Mouse (Mus musculus): ENCODE results near the gene Itpr1.

The Itpr1 gene

GRCm38 (mm10) chr6:108278826-108279630 lies 66.1 kb downstream of the Itpr1 start:
- no peak for DNase-seq (ENCODE audit: low spot score)

DNA sequence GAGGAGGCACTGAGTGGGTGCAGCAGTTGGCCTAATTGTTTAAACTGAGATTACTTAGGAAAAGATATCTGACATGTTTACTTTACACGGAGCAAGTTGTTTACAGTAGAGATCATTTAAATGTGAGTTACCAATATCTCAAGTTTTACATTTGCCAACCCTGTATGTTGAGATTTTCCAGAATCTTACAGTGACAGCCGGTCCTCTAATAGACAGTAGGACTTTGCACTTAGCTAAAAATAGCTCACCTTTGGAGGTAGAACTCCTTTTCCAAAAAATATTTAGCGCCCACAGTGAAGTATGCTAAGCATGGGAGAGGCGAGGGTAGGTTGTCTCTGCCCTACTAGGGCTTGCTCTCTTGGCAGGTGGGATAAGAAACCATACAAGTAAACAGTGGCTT lies 69.2 kb downstream of the Itpr1 start:
- DNase-seq (ENCODE audit: low spot score), result no peak

DNA sequence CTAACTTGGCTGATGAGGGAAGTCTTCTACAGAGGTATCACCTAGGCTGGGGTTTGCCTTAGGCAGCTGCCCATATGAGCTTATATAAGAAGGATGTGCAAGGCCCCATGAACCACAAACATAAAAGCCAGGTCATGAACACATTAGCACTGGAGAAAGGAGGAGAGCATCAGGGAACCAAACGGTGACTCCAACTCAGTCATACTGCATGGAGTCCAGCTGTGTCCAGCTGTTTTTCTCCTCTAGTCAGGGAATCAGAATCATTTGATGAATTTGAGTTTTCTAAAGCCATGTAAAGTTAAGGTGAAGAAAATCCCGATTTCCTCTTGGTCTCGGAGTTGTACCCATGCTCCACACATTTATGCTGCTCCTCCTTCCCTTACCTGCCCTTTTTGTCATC lies 69.7 kb downstream of the Itpr1 start:
- DNase-seq (ENCODE audit: low spot score), result no peak

GRCm38 (mm10) chr6:108284688-108285087 lies 71.8 kb downstream of the Itpr1 start:
- DNase-seq (ENCODE audit: low spot score), result no peak

GRCm38 (mm10) chr6:108288979-108289378 lies 76.1 kb downstream of the Itpr1 start:
- no peak for DNase-seq (ENCODE audit: low spot score)

DNA sequence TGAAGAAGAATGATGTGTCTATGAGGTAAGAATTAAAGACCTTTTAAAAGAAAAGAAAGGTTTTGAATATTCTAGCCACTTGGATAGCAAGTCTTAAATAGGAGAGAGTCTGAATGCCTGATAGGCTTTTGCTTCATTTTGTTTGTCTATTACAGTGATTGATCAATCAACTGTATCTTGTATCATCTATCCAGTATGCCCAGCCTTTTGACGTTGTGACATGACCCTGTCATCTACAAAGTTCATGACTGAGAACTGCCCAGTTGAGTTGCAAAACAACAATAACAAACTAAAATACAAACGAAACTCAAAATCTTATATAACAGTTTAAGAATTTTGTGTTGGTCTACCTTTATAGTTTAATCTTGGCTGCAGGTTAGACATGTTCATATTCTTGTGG lies 78.1 kb downstream of the Itpr1 start:
- DNase-seq (ENCODE audit: low spot score), result no peak

DNA sequence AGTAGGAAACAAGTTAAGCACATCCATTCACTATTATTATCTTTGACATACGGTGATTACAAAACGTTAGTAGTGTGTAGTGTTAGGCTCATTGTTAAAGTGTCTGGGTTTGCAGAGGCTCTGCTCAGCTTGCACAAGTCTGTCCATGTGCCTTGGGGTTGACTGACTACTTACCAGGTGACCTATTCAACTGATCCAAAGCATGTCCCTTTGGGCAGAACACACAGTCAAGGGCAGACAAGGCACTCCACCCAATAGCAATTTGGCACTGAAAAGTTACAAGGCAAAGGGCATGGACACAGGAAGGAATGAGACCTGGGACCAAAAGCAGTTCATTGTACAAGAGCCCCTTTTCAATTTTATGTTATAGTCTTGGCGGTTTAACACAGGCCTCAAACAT lies 78.7 kb downstream of the Itpr1 start:
- DNase-seq (ENCODE audit: low spot score), result no peak

DNA sequence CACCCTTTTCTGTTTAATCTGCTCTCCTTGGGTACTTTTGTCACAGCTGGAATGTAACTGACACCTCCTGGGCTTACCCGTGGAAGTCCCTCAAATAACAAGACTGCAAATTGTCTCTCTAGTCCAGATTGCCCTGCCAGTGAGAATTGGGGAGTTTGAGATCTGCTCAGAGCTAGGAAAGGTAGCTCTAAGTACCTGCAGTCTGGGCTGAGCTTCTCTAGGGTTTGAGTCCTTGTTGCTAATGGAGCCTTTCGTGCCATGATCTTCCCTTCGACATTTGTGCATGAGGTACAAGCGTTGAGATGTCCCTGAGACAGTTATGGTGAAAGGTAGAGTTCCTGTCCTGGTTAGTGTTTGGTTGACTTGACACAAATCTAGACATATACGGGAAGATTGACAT lies 89.0 kb downstream of the Itpr1 start:
- no peak for DNase-seq (ENCODE audit: low spot score)

DNA sequence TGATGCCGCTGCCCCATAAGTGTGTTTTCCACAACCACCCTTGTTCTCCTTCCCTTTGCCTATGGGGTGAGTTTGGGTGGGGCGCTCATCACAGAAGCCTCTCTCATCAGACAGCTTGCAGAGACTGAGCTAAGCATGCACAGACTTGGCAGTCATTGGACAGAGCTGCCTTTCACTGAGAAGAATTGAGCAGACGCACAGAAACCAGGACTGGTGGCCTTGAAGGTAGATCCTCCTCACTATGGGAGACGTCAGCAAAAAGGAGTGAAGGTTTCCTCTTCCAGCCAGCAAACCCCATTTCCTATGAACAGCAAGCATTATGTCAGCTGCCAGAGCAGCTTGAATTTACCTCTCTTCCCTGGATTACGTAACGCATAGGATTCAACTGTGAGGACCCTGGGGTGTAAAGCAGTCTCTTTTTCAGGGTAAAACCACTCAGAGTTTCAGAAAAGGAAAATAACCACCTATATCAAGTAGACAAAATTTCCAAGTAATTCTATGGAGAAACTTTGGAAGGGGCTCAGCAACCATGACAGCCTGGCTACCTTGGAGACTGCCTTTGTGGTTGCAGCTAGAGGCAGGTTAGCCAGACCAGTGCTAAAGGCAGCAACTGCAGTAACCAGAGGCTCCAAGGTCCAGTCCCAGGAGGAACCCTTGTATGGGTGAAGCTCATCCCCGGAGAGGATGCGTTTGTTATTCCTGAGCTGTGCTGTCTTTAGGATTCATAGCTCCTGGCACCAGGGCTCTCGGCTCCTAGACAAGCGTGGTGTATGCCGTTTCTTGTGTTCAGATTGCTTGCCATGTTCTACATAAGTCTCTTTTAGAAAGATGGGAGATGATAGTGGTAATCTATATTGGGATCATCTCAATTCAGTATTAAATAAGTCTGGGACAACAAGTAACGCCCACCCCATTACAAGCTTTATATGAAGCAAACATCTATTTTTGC lies 91.0 kb downstream of the Itpr1 start:
- DNase-seq (ENCODE audit: low spot score), result no peak

DNA sequence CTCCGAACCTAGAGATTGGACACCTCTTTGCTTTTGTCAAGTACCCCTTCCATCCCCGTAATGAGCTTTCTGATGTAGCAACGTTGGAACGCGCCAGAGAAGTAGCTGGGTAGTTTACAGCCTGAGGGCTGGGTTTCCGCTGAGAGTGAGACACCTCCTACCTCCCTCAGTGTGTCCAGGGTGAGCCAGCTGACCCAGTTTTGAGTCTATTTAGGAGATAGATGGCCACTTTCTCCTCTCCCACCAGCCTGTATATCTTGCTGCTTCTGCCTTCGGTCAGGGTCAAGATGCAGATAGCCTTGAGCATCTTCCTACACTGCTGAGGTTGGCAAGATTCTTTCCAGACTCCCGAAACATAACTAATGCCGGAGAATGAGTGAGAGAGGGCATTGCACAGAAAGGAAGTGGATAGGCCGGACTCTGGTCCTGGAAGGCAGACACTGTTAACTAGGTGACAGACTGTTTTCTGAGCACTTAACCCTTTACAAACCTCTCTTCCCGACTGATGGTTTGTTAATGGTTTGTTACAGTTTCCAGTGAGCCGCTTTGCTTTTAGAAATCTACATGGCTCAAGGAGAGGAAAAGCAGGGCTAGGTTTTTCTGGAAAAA lies 92.4 kb downstream of the Itpr1 start:
- peak; percentile 35 for DNase-seq (ENCODE audit: low spot score)

GRCm38 (mm10) chr6:108306240-108306639 lies 93.3 kb downstream of the Itpr1 start:
- DNase-seq (ENCODE audit: low spot score), result peak; percentile 21

GRCm38 (mm10) chr6:108306910-108307584 lies 94.2 kb downstream of the Itpr1 start:
- DNase-seq (ENCODE audit: low spot score), result no peak

GRCm38 (mm10) chr6:108307770-108308169 lies 94.9 kb downstream of the Itpr1 start:
- no peak for DNase-seq (ENCODE audit: low spot score)

DNA sequence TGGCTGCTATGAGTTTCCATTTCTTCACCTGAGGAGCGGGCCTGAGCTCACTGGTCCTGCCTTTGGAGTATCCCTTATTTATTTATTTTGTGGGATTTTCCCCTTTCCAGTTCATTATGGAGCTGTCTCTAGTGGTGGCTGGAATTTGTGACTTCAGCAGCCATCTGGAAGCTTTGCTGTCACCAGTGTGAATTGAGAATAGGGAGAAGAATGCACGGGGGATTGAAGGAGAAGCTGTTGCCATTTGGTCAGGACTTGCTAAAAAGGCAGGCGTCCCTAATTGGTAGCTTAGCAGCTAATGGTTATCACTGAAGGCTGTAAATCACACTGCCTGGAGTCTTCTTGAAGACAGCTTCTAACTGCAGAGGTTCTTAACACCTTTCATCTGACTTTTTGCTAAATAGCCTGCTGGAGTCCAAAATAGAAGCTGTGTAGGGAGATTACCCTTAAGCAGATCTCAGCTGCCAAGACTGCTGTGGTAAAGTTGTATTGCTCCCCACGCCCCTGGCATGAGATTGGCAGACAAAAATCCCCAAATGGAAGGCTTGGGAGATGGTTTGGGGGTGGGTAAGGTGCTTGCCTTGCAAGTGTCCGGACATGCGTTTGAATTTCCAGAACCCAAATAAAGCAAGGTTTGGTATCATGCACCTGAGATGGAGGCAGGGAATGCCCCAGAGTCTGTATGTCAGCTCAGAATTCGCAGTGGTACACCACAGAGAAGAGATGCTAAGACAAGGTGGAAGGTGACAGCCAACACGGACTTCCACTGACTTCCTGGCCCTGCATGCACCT lies 96.7 kb downstream of the Itpr1 start:
- DNase-seq (ENCODE audit: low spot score), result no peak

GRCm38 (mm10) chr6:108313056-108313455 lies 100.2 kb downstream of the Itpr1 start:
- DNase-seq (ENCODE audit: low spot score), result no peak

DNA sequence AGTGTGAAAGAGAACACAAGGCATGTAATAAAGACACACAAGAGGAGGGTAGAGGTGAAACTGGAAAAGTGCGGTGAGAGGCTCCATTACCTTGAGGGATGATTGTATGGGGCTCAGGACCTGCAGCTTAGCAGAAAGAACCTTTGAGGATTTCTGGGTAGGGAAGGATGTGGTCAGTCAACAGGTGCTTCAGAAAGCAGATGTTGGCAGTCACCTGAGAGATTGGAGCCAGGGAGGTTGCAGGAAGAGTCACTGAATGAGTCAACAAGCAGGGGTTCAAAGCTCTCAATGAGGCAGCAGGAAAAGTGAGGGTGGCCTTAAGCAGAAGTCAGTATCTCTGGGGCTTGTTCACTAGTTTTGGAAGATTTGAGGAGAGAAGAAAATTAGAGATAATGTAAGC lies 101.1 kb downstream of the Itpr1 start:
- no peak for DNase-seq (ENCODE audit: low spot score)

DNA sequence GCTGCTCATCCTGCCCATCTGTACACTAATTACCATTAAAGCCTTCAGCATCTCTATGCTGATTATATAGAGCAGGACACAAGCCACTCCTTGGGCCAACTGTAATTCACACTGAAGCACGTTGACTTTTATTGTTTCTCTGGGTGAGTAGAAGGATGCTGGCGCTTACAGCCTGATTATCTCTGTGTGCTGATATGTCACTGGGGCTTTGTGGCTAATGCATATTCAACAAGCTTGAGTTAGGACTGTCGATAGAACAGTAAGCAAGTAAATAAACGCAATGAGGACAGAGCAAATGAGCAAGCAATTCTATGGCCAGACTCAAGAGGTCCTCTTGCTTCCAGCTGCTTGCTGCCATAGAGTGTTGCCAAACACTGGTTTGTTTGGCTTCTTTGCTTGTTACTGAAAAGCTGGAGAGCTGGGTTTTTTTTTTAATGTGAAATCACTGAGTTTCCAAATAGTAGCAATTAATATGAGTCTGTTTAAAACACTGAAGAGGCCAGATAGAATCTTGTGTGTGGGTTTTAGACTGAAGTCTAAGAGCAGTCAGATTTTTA lies 103.5 kb downstream of the Itpr1 start:
- DNase-seq (ENCODE audit: low spot score), result no peak

GRCm38 (mm10) chr6:108316951-108317350 lies 104.1 kb downstream of the Itpr1 start:
- no peak for DNase-seq (ENCODE audit: low spot score)

DNA sequence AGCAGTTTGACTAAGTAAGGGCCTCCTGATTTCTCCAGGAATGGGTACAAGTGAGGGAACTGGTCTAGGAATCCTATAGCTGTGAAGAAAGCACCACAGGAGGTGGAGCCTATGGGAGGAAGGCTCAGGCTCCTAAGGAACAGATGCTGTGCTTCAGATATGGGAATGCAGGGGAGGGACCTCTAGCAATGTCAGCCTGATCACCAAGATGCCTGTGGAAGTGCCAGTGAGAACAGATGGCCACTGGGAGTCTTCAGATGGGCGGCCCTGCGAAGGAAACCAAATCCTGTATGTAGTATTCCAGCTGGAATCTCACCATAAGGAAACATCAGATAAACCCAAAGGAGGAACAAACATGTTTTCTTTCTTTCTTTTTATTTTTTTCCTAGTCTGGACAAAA lies 108.8 kb downstream of the Itpr1 start:
- no peak for DNase-seq (ENCODE audit: low spot score)

DNA sequence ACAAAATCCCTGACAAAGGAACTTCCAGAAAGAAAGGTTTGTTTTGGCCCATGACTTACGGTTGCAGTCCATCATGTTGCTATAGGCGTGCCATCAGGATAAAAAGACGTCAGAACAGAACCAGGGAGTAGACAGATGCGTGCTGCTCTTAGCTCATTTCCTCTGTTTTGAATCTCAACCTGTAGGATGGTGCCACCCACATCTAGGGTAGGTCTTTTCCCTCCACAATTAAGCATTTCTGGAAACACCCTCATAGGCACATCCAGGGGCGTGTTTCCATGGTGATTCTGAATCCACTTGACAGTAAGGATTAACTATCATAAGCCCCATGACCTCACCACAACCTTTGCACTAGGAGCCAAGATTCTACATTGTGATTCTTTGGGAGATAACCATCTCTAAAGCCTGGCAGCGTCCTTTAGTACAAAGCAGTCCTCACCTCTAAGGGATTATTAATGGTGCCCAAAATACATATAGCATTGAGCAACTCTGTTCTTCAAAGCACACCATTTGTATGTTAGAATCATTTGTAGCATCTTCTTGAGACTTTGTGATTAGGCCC lies 111.6 kb downstream of the Itpr1 start:
- no peak for DNase-seq (ENCODE audit: low spot score)

- DNase-seq (ENCODE audit: low spot score), result no peak
Observed at GRCm38 (mm10) chr6:108325400-108325799, 112.5 kb downstream of the Itpr1 start.

All from testis, postnatal 14 days (tissue).